Mouse (Mus musculus): ENCODE measurements at regions not wholly inside any gene's neighbourhood (a gene's known extent, or its start where the extent isn't known, plus 50 kb on each side); places are given as distances from the start of the nearest gene placed in this dataset.

- H3K9ac ChIP-seq (ENCODE audit: low read depth, low read length) = no peak overlapping the region
- H3K36me3 ChIP-seq (ENCODE audit: insufficient read depth, low read length) = no peaks in the 10 kb centered on the region
- H3K9me3 ChIP-seq (replicated peaks; ENCODE audit: low read length) = no peaks in the 10 kb centered on the region
- no peak for ATAC-seq (replicated peaks; ENCODE audit: low FRiP score, low read depth)
- no peaks in the 10 kb centered on the region for H3K27me3 ChIP-seq (ENCODE audit: insufficient read depth, low read length)
- no peak overlapping the region for H3K4me2 ChIP-seq (ENCODE audit: low read length)
- H3K27ac ChIP-seq = no peak overlapping the region
- no peak overlapping the region for H3K4me3 ChIP-seq (replicated peaks; ENCODE audit: low read depth, low read length)
- H3K4me1 ChIP-seq (replicated peaks; ENCODE audit: insufficient read depth, low read length) = 0 out of 2 replicates have a peak, but pooled peaks cover 2% of the 10 kb centered on the region
- no peak for DNase-seq (ENCODE audit: low spot score)
- 72% methylated on average over 4 of the region's 4 CpGs for WGBS
- no peak for TF ChIP-seq CTCF (IDR thresholded peaks at IDR 0.05; ENCODE audit: low read depth)
Observed at GRCm38 (mm10) chr13:52116756-52117155, 270.3 kb downstream of the Gadd45g start.

GRCm38 (mm10) chr13:52120795-52121194 is 274.3 kb downstream of the Gadd45g start:
- Histone ChIP-seq H3K36me3 (ENCODE audit: insufficient read depth, low read length) (no peaks in the 10 kb centered on the region), H3K4me1 (replicated peaks; ENCODE audit: insufficient read depth, low read length) (no peaks in the 10 kb centered on the region), H3K9me3 (replicated peaks; ENCODE audit: low read length) (no peaks in the 10 kb centered on the region), H3K27ac (no peak overlapping the region), H3K9ac (ENCODE audit: low read depth, low read length) (no peak overlapping the region), H3K27me3 (ENCODE audit: insufficient read depth, low read length) (no peaks in the 10 kb centered on the region), H3K4me2 (ENCODE audit: low read length) (no peak overlapping the region), H3K4me3 (replicated peaks; ENCODE audit: low read depth, low read length) (no peak overlapping the region)
- ATAC-seq (replicated peaks; ENCODE audit: low FRiP score, low read depth) (no peak), DNase-seq (ENCODE audit: low spot score) (no peak)
- TF ChIP-seq CTCF (IDR thresholded peaks at IDR 0.05; ENCODE audit: low read depth) = no peak
- 73% methylated on average over 8 of the region's 8 CpGs for WGBS

GRCm38 (mm10) chr13:52125037-52125436 is 278.6 kb downstream of the Gadd45g start:
- WGBS = 81% methylated on average over 4 of the region's 4 CpGs
- Histone ChIP-seq H3K9ac (ENCODE audit: low read depth, low read length) (no peak overlapping the region), H3K9me3 (replicated peaks; ENCODE audit: low read length) (no peaks in the 10 kb centered on the region), H3K4me3 (replicated peaks; ENCODE audit: low read depth, low read length) (no peak overlapping the region), H3K27me3 (ENCODE audit: insufficient read depth, low read length) (no peaks in the 10 kb centered on the region), H3K4me1 (replicated peaks; ENCODE audit: insufficient read depth, low read length) (no peaks in the 10 kb centered on the region), H3K36me3 (ENCODE audit: insufficient read depth, low read length) (no peaks in the 10 kb centered on the region), H3K27ac (no peak overlapping the region), H3K4me2 (ENCODE audit: low read length) (no peak overlapping the region)
- DNase-seq (ENCODE audit: low spot score) = no peak
- TF ChIP-seq CTCF (IDR thresholded peaks at IDR 0.05; ENCODE audit: low read depth) = no peak
- ATAC-seq (replicated peaks; ENCODE audit: low FRiP score, low read depth) = no peak

GRCm38 (mm10) chr13:52127751-52128150 is 281.3 kb downstream of the Gadd45g start:
- H3K4me3 ChIP-seq (replicated peaks; ENCODE audit: low read depth, low read length) = no peak overlapping the region
- no peak for TF ChIP-seq CTCF (IDR thresholded peaks at IDR 0.05; ENCODE audit: low read depth)
- no peak for DNase-seq (ENCODE audit: low spot score)
- no peaks in the 10 kb centered on the region for H3K4me1 ChIP-seq (replicated peaks; ENCODE audit: insufficient read depth, low read length)
- H3K27me3 ChIP-seq (ENCODE audit: insufficient read depth, low read length) = no peaks in the 10 kb centered on the region
- H3K27ac ChIP-seq = no peak overlapping the region
- no peak for ATAC-seq (replicated peaks; ENCODE audit: low FRiP score, low read depth)
- H3K36me3 ChIP-seq (ENCODE audit: insufficient read depth, low read length) = no peaks in the 10 kb centered on the region
- H3K9ac ChIP-seq (ENCODE audit: low read depth, low read length) = no peak overlapping the region
- no peak overlapping the region for H3K4me2 ChIP-seq (ENCODE audit: low read length)
- no peaks in the 10 kb centered on the region for H3K9me3 ChIP-seq (replicated peaks; ENCODE audit: low read length)
- WGBS = 74% methylated on average over 9 of the region's 9 CpGs

- Histone ChIP-seq H3K27me3 (ENCODE audit: insufficient read depth, low read length) (no peaks in the 10 kb centered on the region), H3K9me3 (replicated peaks; ENCODE audit: low read length) (no peaks in the 10 kb centered on the region), H3K4me2 (ENCODE audit: low read length) (no peak overlapping the region), H3K4me3 (replicated peaks; ENCODE audit: low read depth, low read length) (no peak overlapping the region), H3K9ac (ENCODE audit: low read depth, low read length) (no peak overlapping the region), H3K36me3 (ENCODE audit: insufficient read depth, low read length) (no peaks in the 10 kb centered on the region), H3K27ac (no peak overlapping the region), H3K4me1 (replicated peaks; ENCODE audit: insufficient read depth, low read length) (no peaks in the 10 kb centered on the region)
- 85% methylated on average over 4 of the region's 4 CpGs for WGBS
- TF ChIP-seq CTCF (IDR thresholded peaks at IDR 0.05; ENCODE audit: low read depth) = no peak
- DNase-seq (ENCODE audit: low spot score) (no peak), ATAC-seq (replicated peaks; ENCODE audit: low FRiP score, low read depth) (no peak)
Observed at GRCm38 (mm10) chr13:52129466-52129865, 283.0 kb downstream of the Gadd45g start.

- no peak for TF ChIP-seq CTCF (IDR thresholded peaks at IDR 0.05; ENCODE audit: low read depth)
Observed at GRCm38 (mm10) chr13:52133202-52133601, 286.7 kb downstream of the Gadd45g start.

GRCm38 (mm10) chr13:52138331-52138945 is 292.0 kb downstream of the Gadd45g start:
- Histone ChIP-seq H3K4me1 (replicated peaks; ENCODE audit: insufficient read depth, low read length) (no peaks in the 10 kb centered on the region), H3K9ac (ENCODE audit: low read depth, low read length) (no peak overlapping the region), H3K4me3 (replicated peaks; ENCODE audit: low read depth, low read length) (no peak overlapping the region), H3K27me3 (ENCODE audit: insufficient read depth, low read length) (no peaks in the 10 kb centered on the region), H3K9me3 (replicated peaks; ENCODE audit: low read length) (no peaks in the 10 kb centered on the region), H3K27ac (no peak overlapping the region), H3K36me3 (ENCODE audit: insufficient read depth, low read length) (no peaks in the 10 kb centered on the region), H3K4me2 (ENCODE audit: low read length) (no peak overlapping the region)
- 66% methylated on average over 6 of the region's 6 CpGs for WGBS
- DNase-seq (ENCODE audit: low spot score) (no peak), ATAC-seq (replicated peaks; ENCODE audit: low FRiP score, low read depth) (no peak)
- no peak for TF ChIP-seq CTCF (IDR thresholded peaks at IDR 0.05; ENCODE audit: low read depth)

More at GRCm38 (mm10) chr13:52133202-52133601, 286.7 kb downstream of the Gadd45g start:
- Histone ChIP-seq H3K4me1 (replicated peaks; ENCODE audit: insufficient read depth, low read length) (no peaks in the 10 kb centered on the region), H3K4me2 (ENCODE audit: low read length) (no peak overlapping the region), H3K27me3 (ENCODE audit: insufficient read depth, low read length) (no peaks in the 10 kb centered on the region), H3K9ac (ENCODE audit: low read depth, low read length) (no peak overlapping the region), H3K9me3 (replicated peaks; ENCODE audit: low read length) (no peaks in the 10 kb centered on the region), H3K27ac (no peak overlapping the region), H3K36me3 (ENCODE audit: insufficient read depth, low read length) (no peaks in the 10 kb centered on the region), H3K4me3 (replicated peaks; ENCODE audit: low read depth, low read length) (no peak overlapping the region)
- ATAC-seq (replicated peaks; ENCODE audit: low FRiP score, low read depth) (no peak), DNase-seq (ENCODE audit: low spot score) (peak; percentile 28)
- WGBS = 22% methylated on average over 3 of the region's 3 CpGs
